Mouse (Mus musculus) heart, postnatal 0 days (tissue): ENCODE results near the gene Tnk2. TPM values are rescaled to one million over a fixed set of nuclear protein-coding genes. Genes with fewer than 3 reads are reported as not detected.

Source experiments
- ATAC-seq: fragments of 200-750 bp; cut with Nextera tagmentation; 2 replicates; pipeline ENCODE4 v1.8.0; 2017; ENCODE audit warnings: low read depth, moderate number of reproducible peaks, moderate library complexity; ENCODE audit not compliant: insufficient read depth
- DNase-seq: peaks from one replicate; pipeline ENCODE4 v3.0.0-alpha.2; 2016; ENCODE audit warnings: low spot score
- H3K27ac ChIP-seq: fragments of 300-500 bp; sonication (generic); 2 replicates; pipeline ENCODE4 v1.5.1; 2014; ENCODE audit warnings: low read depth, mild to moderate bottlenecking
- H3K27me3 ChIP-seq: fragments of 300-500 bp; sonication (generic); 2 replicates; pipeline ENCODE4 v1.6.1; 2014; ENCODE audit warnings: low read length, mixed read lengths; ENCODE audit not compliant: control insufficient read depth, insufficient read depth
- H3K36me3 ChIP-seq: fragments of 300-500 bp; sonication (generic); replicated peaks from 2 replicates; pipeline ENCODE4 v1.6.1; 2014; ENCODE audit warnings: low read length, mixed read lengths; ENCODE audit not compliant: control insufficient read depth, insufficient read depth
- H3K4me1 ChIP-seq: fragments of 300-500 bp; sonication (generic); 2 replicates; pipeline ENCODE4 v1.6.1; 2014; ENCODE audit warnings: antibody characterized with exemption; ENCODE audit not compliant: control insufficient read depth, insufficient read depth
- H3K4me2 ChIP-seq: fragments of 300-500 bp; sonication (generic); 2 replicates; pipeline ENCODE4 v1.6.1; 2014; ENCODE audit warnings: low read depth, mild to moderate bottlenecking, low read length, moderate library complexity
- H3K4me3 ChIP-seq: fragments of 300-500 bp; sonication (generic); 2 replicates; pipeline ENCODE4 v1.5.1; 2014; ENCODE audit warnings: low read depth, low read length
- H3K9ac ChIP-seq: fragments of 300-500 bp; sonication (generic); replicated peaks from 2 replicates; pipeline ENCODE4 v1.6.1; 2014; ENCODE audit warnings: low read depth, low read length, mixed read lengths
- H3K9me3 ChIP-seq: fragments of 300-500 bp; sonication (generic); replicated peaks from 2 replicates; pipeline ENCODE4 v1.6.1; 2016; ENCODE audit warnings: low read length; ENCODE audit not compliant: control insufficient read depth
- CTCF ChIP-seq: IDR thresholded peaks from 2 replicates; pipeline ENCODE4 v1.5.1; 2016; ENCODE audit warnings: antibody characterized with exemption, control low read depth, low read depth
- EP300 ChIP-seq: IDR thresholded peaks from 2 replicates; pipeline ENCODE4 v1.6.1; 2016; ENCODE audit warnings: antibody characterized with exemption, low read depth
- WGBS: fragments of 180-500 bp; shearing (Covaris S2); extraction: QIAGEN DNeasy Blood & Tissue Kit; methylation state at CpG from one replicate; pipeline ENCODE4 v1.1.7; 2014; 5-methylcytosine and 5-hydroxymethylcytosine counted together
- polyA plus RNA-seq: library from polyadenylated mRNA; unstranded; fragments of >200 nt; fragmentation: Nextera tagmentation; extraction: Ambion mirVana; gene quantifications from 2 replicates; pipeline ENCODE4 v1.2.1, GENCODE M21; 2015
- total RNA-seq: library from RNA; depleted of rRNA; stranded (reverse); fragments of >200 nt; gene quantifications from 2 replicates; pipeline ENCODE4 v1.2.3, GENCODE M21; 2014; ENCODE audit warnings: low replicate concordance; rRNA removed

The Tnk2 gene
- total and polyA plus RNA-seq, 2 experiments from 2014 or later, result 6.0 to 14.2 TPM

- 73% methylated on average over 4 of the region's 4 CpGs for WGBS
- TF ChIP-seq CTCF (no peak), EP300 (no peak)
- H3K9ac ChIP-seq, result no peak overlapping the region
- H3K9me3 ChIP-seq, result no peaks in the 10 kb centered on the region
- H3K4me3 ChIP-seq, result no peak overlapping the region
- no peak overlapping the region for H3K27ac ChIP-seq
- no peak for DNase-seq
- no peaks in the 10 kb centered on the region for H3K36me3 ChIP-seq
- ATAC-seq, result no peak
- no peaks in the 10 kb centered on the region for H3K4me1 ChIP-seq
- H3K4me2 ChIP-seq, result no peak overlapping the region
- no peaks in the 10 kb centered on the region for H3K27me3 ChIP-seq
Measured at GRCm38 (mm10) chr16:32723767-32724166, 80.1 kb downstream of the Tnk2 start.

- Histone ChIP-seq H3K9ac (no peak overlapping the region), H3K4me2 (no peak overlapping the region), H3K27me3 (no peaks in the 10 kb centered on the region), H3K9me3 (no peaks in the 10 kb centered on the region), H3K4me3 (no peak overlapping the region), H3K36me3 (no peaks in the 10 kb centered on the region), H3K27ac (no peak overlapping the region), H3K4me1 (no peaks in the 10 kb centered on the region)
- ATAC-seq (no peak), DNase-seq (no peak)
- 89% methylated on average over 2 of the region's 2 CpGs for WGBS
- TF ChIP-seq EP300, result no peak
- no peak for TF ChIP-seq CTCF
Measured at GRCm38 (mm10) chr16:32724259-32724658, 80.6 kb downstream of the Tnk2 start.

- H3K9me3 ChIP-seq, result no peaks in the 10 kb centered on the region
- no peak overlapping the region for H3K27ac ChIP-seq
- H3K4me3 ChIP-seq, result no peak overlapping the region
- no peak overlapping the region for H3K9ac ChIP-seq
- no peak for DNase-seq
- H3K4me2 ChIP-seq, result no peak overlapping the region
- ATAC-seq, result no peak
- TF ChIP-seq CTCF (no peak), EP300 (no peak)
- no peaks in the 10 kb centered on the region for H3K4me1 ChIP-seq
- H3K27me3 ChIP-seq, result no peaks in the 10 kb centered on the region
- H3K36me3 ChIP-seq, result no peaks in the 10 kb centered on the region
Measured at GRCm38 (mm10) chr16:32726501-32726900, 82.8 kb downstream of the Tnk2 start.

DNA sequence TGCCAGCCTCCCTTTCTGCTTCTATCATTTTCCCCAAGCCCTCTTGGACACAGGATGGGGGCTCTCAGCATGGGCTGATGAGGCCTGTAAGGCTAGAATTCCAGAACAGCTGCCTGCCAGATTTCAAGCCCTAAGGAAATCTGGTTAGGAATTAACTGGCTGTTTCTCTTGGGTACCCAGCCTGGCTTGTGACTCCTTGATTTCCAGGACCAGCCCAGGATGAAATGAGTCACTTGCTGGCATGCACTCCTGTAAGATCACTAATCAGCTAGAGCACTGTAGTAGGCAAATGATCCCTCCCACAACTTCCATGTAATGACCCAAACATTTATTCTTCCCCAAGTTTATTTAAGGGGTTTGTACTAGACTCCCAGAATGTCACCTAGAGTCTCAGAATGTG lies 84.6 kb downstream of the Tnk2 start:
- H3K9ac ChIP-seq, result no peak overlapping the region
- H3K9me3 ChIP-seq, result no peaks in the 10 kb centered on the region
- no peaks in the 10 kb centered on the region for H3K27me3 ChIP-seq
- H3K4me2 ChIP-seq, result no peak overlapping the region
- no peaks in the 10 kb centered on the region for H3K36me3 ChIP-seq
- DNase-seq (no peak), ATAC-seq (no peak)
- no peak overlapping the region for H3K4me3 ChIP-seq
- no peak for TF ChIP-seq CTCF
- no peak for TF ChIP-seq EP300
- H3K27ac ChIP-seq, result no peak overlapping the region
- H3K4me1 ChIP-seq, result no peaks in the 10 kb centered on the region

DNA sequence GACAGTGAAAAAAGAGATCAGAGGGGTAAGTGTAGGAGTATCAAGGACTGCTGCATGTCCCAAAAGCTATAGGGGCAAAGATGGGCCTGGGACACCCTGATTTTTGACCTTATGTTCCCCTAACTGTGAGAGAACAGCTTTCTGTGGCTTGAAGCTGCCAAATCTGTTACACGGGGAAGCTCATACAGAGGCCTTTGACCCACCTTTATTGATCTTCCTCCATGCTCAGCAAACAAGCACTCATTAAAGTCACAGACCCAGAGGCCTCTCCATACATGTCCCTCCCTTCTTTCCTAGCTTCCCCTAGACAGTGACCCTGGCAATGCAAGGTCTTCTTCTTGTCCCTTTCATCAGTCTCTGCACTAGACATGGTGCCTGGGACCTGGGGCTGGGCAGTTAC lies 85.1 kb downstream of the Tnk2 start:
- TF ChIP-seq EP300 (no peak), CTCF (no peak)
- Histone ChIP-seq H3K4me3 (no peak overlapping the region), H3K9ac (no peak overlapping the region), H3K27me3 (no peaks in the 10 kb centered on the region), H3K36me3 (no peaks in the 10 kb centered on the region), H3K9me3 (peaks cover 5% of the 10 kb centered on the region; the same call in 1 of the 2 replicates), H3K4me1 (no peaks in the 10 kb centered on the region), H3K4me2 (no peak overlapping the region), H3K27ac (no peak overlapping the region)
- WGBS, result 70% methylated on average over 1 of the region's 1 CpGs
- DNase-seq (no peak), ATAC-seq (no peak)

Other genes starting within 250 kb of the Tnk2 start
- not detected in 2 replicates for gene Tm4sf19, start 243.4 kb upstream of the Tnk2 start, total RNA-seq
- gene Tm4sf19, start 243.4 kb upstream of the Tnk2 start, polyA plus RNA-seq, result not detected in 2 replicates
- 11.1 and 18.1 TPM in 2 replicates for gene Tctex1d2, start 224.2 kb upstream of the Tnk2 start, total RNA-seq
- 26.8 and 30.3 TPM in 2 replicates for gene Tctex1d2, start 224.2 kb upstream of the Tnk2 start, polyA plus RNA-seq
- 50.3 and 54.2 TPM in 2 replicates for gene Pcyt1a, start 213.0 kb upstream of the Tnk2 start, total RNA-seq
- 45.3 and 45.4 TPM in 2 replicates for gene Pcyt1a, start 213.0 kb upstream of the Tnk2 start, polyA plus RNA-seq
- gene Slc51a, start 156.0 kb upstream of the Tnk2 start, total RNA-seq, result 1.7 and 2.6 TPM in 2 replicates
- gene Slc51a, start 156.0 kb upstream of the Tnk2 start, polyA plus RNA-seq, result 1.9 and 3.2 TPM in 2 replicates
- gene Zdhhc19, start 147.6 kb upstream of the Tnk2 start, total RNA-seq, result not detected in 2 replicates
- gene Zdhhc19, start 147.6 kb upstream of the Tnk2 start, polyA plus RNA-seq, result not detected in 2 replicates
- gene Tfrc, start 35.0 kb upstream of the Tnk2 start, total RNA-seq, result 35.3 and 71.7 TPM in 2 replicates
- gene Tfrc, start 35.0 kb upstream of the Tnk2 start, polyA plus RNA-seq, result 46.5 and 57.1 TPM in 2 replicates
- 0.23 and 0.27 TPM in 2 replicates for gene Muc4, start 92.0 kb downstream of the Tnk2 start, total RNA-seq
- 0.16 TPM in 1 of 2 replicates, not detected in the other for gene Muc4, start 92.0 kb downstream of the Tnk2 start, polyA plus RNA-seq
- 0.12 TPM in 1 of 2 replicates, not detected in the other for gene Muc20, start 153.6 kb downstream of the Tnk2 start, total RNA-seq
- gene Muc20, start 153.6 kb downstream of the Tnk2 start, polyA plus RNA-seq, result 0.18 TPM in 1 of 2 replicates, not detected in the other
- gene Smbd1, start 166.6 kb downstream of the Tnk2 start, total RNA-seq, result not detected in 2 replicates
- gene Smbd1, start 166.6 kb downstream of the Tnk2 start, polyA plus RNA-seq, result not detected in 2 replicates
- 60.7 and 75.8 TPM in 2 replicates for gene Fyttd1, start 233.6 kb downstream of the Tnk2 start, total RNA-seq
- gene Fyttd1, start 233.6 kb downstream of the Tnk2 start, polyA plus RNA-seq, result 118 and 120 TPM in 2 replicates
- 53.5 and 66.7 TPM in 2 replicates for gene Rubcn, start 233.9 kb downstream of the Tnk2 start, total RNA-seq
- gene Rubcn, start 233.9 kb downstream of the Tnk2 start, polyA plus RNA-seq, result 12.5 and 14.7 TPM in 2 replicates